Comparison of ENCODE assay signal across 31 mouse cellular contexts in genomic region chr19:11975683-11976082, GRCm38 (mm10). TPM values are rescaled to one million over a fixed set of nuclear protein-coding genes. Genes with fewer than 3 reads are reported as not detected.
A peak's percentile ranks its signal among the peaks of the same experiment; 100 is the strongest.
DNase-seq lines count a peak whose midpoint lies in the region; ATAC-seq and TF ChIP-seq lines count a peak whose summit lies in the region.
"Had no signal": no experiment of that assay in that cellular context is flagged by ENCODE, and none has a peak within 500 bp of the region (broad histone marks: within the 10 kb centered on the region; RNA-seq: fewer than 3 reads in every experiment).

No protein-coding gene starts in this region.

- no peaks in the 10 kb centered on the region for H3K27me3 ChIP-seq in heart, adult 2 months (ENCODE audit: control insufficient read depth, insufficient read depth, low read length)
- no peaks in the 10 kb centered on the region for H3K27me3 ChIP-seq in heart, embryonic 15.5 days
- no peaks in the 10 kb centered on the region for H3K27me3 ChIP-seq in liver, embryonic 13.5 days
- no peaks in the 10 kb centered on the region for H3K27me3 ChIP-seq in liver, embryonic 11.5 days (replicated peaks; ENCODE audit: control insufficient read depth, insufficient read depth, low read length)
- H3K27me3 ChIP-seq: hindbrain, embryonic 15.5 days; neural tube, embryonic 12.5 days; Patski had no signal

- TF ChIP-seq CTCF in heart, adult 2 months (IDR thresholded peaks at IDR 0.05), result no peak

- H3K79me2 ChIP-seq in heart, adult 2 months (replicated peaks; ENCODE audit: control insufficient read depth, insufficient read depth, low read length), result peaks cover 2% of the 10 kb centered on the region

- no peak for DNase-seq in heart, adult 2 months
- no peak for DNase-seq in heart, postnatal 14 days
- DNase-seq in heart, adult 8-10 months (ENCODE audit: low spot score), result no peak
- no peak for DNase-seq in liver, embryonic 13.5 days
- DNase-seq in liver, embryonic 11.5 days (ENCODE audit: low spot score), result no peak
- no peak for DNase-seq in kidney, adult 11 months
- DNase-seq: adrenal gland, postnatal 14 days; cerebellum, adult 11-12 months; cerebellum, postnatal 10 days; kidney, adult 18-20 months; kidney, postnatal 10 days; layer of hippocampus, postnatal 36 days; left cerebral cortex, postnatal 4 days; lung, embryonic 14.5 days; lung, postnatal 14 days; right cerebral cortex, adult 18-20 months; spleen, adult 18-20 months; thymus, adult 18-20 months; thymus, postnatal 25 days had no signal

- H3K4me3 ChIP-seq in heart, adult 2 months, result no peak overlapping the region
- H3K4me3 ChIP-seq in heart, embryonic 15.5 days, result no peak overlapping the region
- H3K4me3 ChIP-seq in liver, embryonic 13.5 days (replicated peaks), result no peak overlapping the region
- no peak overlapping the region for H3K4me3 ChIP-seq in liver, embryonic 11.5 days (ENCODE audit: low read depth, low read length)
- H3K4me3 ChIP-seq: erythroblast, embryonic 14.5 days; hindbrain, embryonic 10.5 days; hindbrain, embryonic 15.5 days; myocyte; neural tube, embryonic 12.5 days had no signal

- no peak overlapping the region for H3K4me2 ChIP-seq in heart, embryonic 15.5 days
- H3K4me2 ChIP-seq in liver, embryonic 13.5 days, result peak overlapping the region; percentile 12; the same call in 1 of the 2 replicates
- H3K4me2 ChIP-seq in liver, embryonic 11.5 days, result no peak overlapping the region
- H3K4me2 ChIP-seq: hindbrain, embryonic 15.5 days; lung, embryonic 14.5 days; midbrain, embryonic 11.5 days; neural tube, embryonic 12.5 days had no signal

- TF ChIP-seq POLR2A in heart, adult 2 months (IDR thresholded peaks at IDR 0.05; ENCODE audit: insufficient read depth, low read depth, low read length), result no peak

- H3K27ac ChIP-seq in heart, adult 2 months, result peak overlapping the region; percentile 5; the same call in 1 of the 2 replicates
- H3K27ac ChIP-seq in heart, embryonic 15.5 days, result peak overlapping the region; percentile 67
- H3K27ac ChIP-seq in liver, embryonic 13.5 days, result peak overlapping the region; percentile 62
- H3K27ac ChIP-seq in liver, embryonic 11.5 days (ENCODE audit: low read depth, low read length), result no peak overlapping the region
- H3K27ac ChIP-seq: hindbrain, embryonic 10.5 days; hindbrain, embryonic 15.5 days; neural tube, embryonic 12.5 days had no signal

- 57% methylated on average over 4 of the region's 4 CpGs for WGBS in heart, adult 2 months
- WGBS in heart, embryonic 15.5 days, result 46% methylated on average over 4 of the region's 4 CpGs
- WGBS in liver, embryonic 13.5 days (ENCODE audit: insufficient replicate concordance), result 38% methylated on average over 4 of the region's 4 CpGs
- 79% methylated on average over 4 of the region's 4 CpGs for WGBS in liver, embryonic 11.5 days

- peaks cover 62% of the 10 kb centered on the region for H3K36me3 ChIP-seq in heart, adult 2 months (ENCODE audit: control insufficient read depth, insufficient read depth, low read length)
- peaks cover 85% of the 10 kb centered on the region for H3K36me3 ChIP-seq in heart, embryonic 15.5 days
- H3K36me3 ChIP-seq in liver, embryonic 13.5 days, result peaks cover 100% of the 10 kb centered on the region
- H3K36me3 ChIP-seq in liver, embryonic 11.5 days (ENCODE audit: control insufficient read depth, insufficient read depth, low read length), result peaks cover 50% of the 10 kb centered on the region

- H3K4me1 ChIP-seq in heart, adult 2 months (ENCODE audit: control insufficient read depth, insufficient read depth, low read length), result peaks cover 8% of the 10 kb centered on the region
- peaks cover 43% of the 10 kb centered on the region for H3K4me1 ChIP-seq in heart, embryonic 15.5 days (replicated peaks)
- peaks cover 34% of the 10 kb centered on the region for H3K4me1 ChIP-seq in liver, embryonic 13.5 days (replicated peaks)
- 0 out of 2 replicates have a peak, but pooled peaks cover 3% of the 10 kb centered on the region for H3K4me1 ChIP-seq in liver, embryonic 11.5 days (replicated peaks; ENCODE audit: control insufficient read depth, insufficient read depth, low read length)
- H3K4me1 ChIP-seq: hindbrain, embryonic 10.5 days; hindbrain, embryonic 15.5 days; neural tube, embryonic 12.5 days had no signal

- TF ChIP-seq EP300 in heart, adult 2 months (IDR thresholded peaks at IDR 0.05; ENCODE audit: insufficient read depth, low read depth, low read length), result no peak

- intact Hi-C loops in heart, adult 2 months (cut with DNase I), result no loop called here
- intact Hi-C loops in heart, postnatal 14 days (cut with DNase I), result no loop called here

- no peaks in the 10 kb centered on the region for H3K9me3 ChIP-seq in heart, embryonic 15.5 days (replicated peaks)
- H3K9me3 ChIP-seq in liver, embryonic 13.5 days (replicated peaks), result no peaks in the 10 kb centered on the region
- no peaks in the 10 kb centered on the region for H3K9me3 ChIP-seq in liver, embryonic 11.5 days (ENCODE audit: control insufficient read depth, low read length)
- H3K9me3 ChIP-seq: G1E; hindbrain, embryonic 10.5 days; hindbrain, embryonic 15.5 days; neural tube, embryonic 12.5 days had no signal

- ATAC-seq in heart, embryonic 15.5 days (replicated peaks; ENCODE audit: insufficient number of reproducible peaks, insufficient read depth, low FRiP score, low read depth), result no peak
- peak; percentile 60 for ATAC-seq in liver, embryonic 13.5 days (ENCODE audit: low read depth)
- ATAC-seq in liver, embryonic 11.5 days (replicated peaks; ENCODE audit: low FRiP score), result no peak
- ATAC-seq in megakaryocyte progenitor cell, adult 5-6 weeks (replicated peaks; ENCODE audit: poor library complexity), result peak; percentile 62
- ATAC-seq: forebrain, embryonic 16.5 days; inflammation-experienced regulatory T-cells, adult 6 months; Patski had no signal

- no peak overlapping the region for H3K9ac ChIP-seq in heart, adult 2 months (ENCODE audit: low read depth, low read length)
- no peak overlapping the region for H3K9ac ChIP-seq in heart, embryonic 15.5 days
- 0 out of 2 replicates have a peak overlapping the region, but pooled peaks have one; percentile 33 for H3K9ac ChIP-seq in liver, embryonic 13.5 days
- no peak overlapping the region for H3K9ac ChIP-seq in liver, embryonic 11.5 days (ENCODE audit: low read depth, low read length)
- H3K9ac ChIP-seq: hindbrain, embryonic 15.5 days; lung, embryonic 14.5 days; neural tube, embryonic 12.5 days had no signal

RNA-seq across cellular contexts. Expression of gene Osbp, which starts 9.9 kb away (rescaled TPM):
- total RNA-seq in heart, adult 2 months (2021), result 10 to 100 TPM; 81.7 to 95.1 TPM
- 33.8 and 57.2 TPM in 2 replicates for polyA plus RNA-seq in heart, adult 2 months (2012; rRNA removed)
- 10 to 100 TPM; 81.3 to 85.1 TPM for total RNA-seq in heart, postnatal 14 days (2021)
- 4.3 and 4.4 TPM in 2 replicates for polyA plus RNA-seq in heart, embryonic 15.5 days (2015; fragmentation: Nextera tagmentation; extraction: Ambion mirVana)
- 100 to 1,000 TPM in 1 of 4 experiments, 10 to 100 TPM in 3; 90.7 to 106 (median 95.9) TPM for total RNA-seq in heart, adult 8-10 months (2022)
- polyA plus RNA-seq in liver, embryonic 13.5 days (2015; fragmentation: Nextera tagmentation; extraction: Ambion mirVana), result 2.2 and 2.4 TPM in 2 replicates
- polyA plus RNA-seq in liver, embryonic 11.5 days (2014; fragmentation: Nextera tagmentation; extraction: Ambion mirVana), result 5.2 and 6.8 TPM in 2 replicates
- total RNA-seq in megakaryocyte progenitor cell, adult 5-6 weeks (2015), result 35.3 and 40.5 TPM in 2 replicates
- total RNA-seq in megakaryocyte progenitor cell, adult 5-6 weeks (2017), result 42.1 and 50.8 TPM in 2 replicates

Comparison
In these comparisons a context has a peak if more than half of its experiments do, and no peak if none do; other contexts are left out.
1. ATAC-seq: peak in liver, embryonic 13.5 days (single experiment) and megakaryocyte progenitor cell, adult 5-6 weeks (single experiment); none in heart, embryonic 15.5 days (single experiment) and liver, embryonic 11.5 days (single experiment).